Mouse (Mus musculus) thymus, adult 2 months (tissue): Measurements from ENCODE around the gene Psmd13.

Experiments
- CTCF ChIP-seq: fragments of 200-500 bp; IDR thresholded peaks from 2 replicates; pipeline ENCODE4 v1.5.1; 2012; ENCODE audit warnings: mild to moderate bottlenecking, control low read depth, low read length, moderate library complexity, borderline replicate concordance; ENCODE audit not compliant: control insufficient read depth, poor library complexity, insufficient read depth; ENCODE audit errors: extremely low read depth
- POLR2A ChIP-seq: fragments of 200-500 bp; IDR thresholded peaks from 2 replicates; pipeline ENCODE4 v1.6.1; 2012; ENCODE audit warnings: mild to moderate bottlenecking, low read length, control low read depth, moderate library complexity; ENCODE audit not compliant: control insufficient read depth, poor library complexity, insufficient read depth; ENCODE audit errors: extremely low read depth

DNA sequence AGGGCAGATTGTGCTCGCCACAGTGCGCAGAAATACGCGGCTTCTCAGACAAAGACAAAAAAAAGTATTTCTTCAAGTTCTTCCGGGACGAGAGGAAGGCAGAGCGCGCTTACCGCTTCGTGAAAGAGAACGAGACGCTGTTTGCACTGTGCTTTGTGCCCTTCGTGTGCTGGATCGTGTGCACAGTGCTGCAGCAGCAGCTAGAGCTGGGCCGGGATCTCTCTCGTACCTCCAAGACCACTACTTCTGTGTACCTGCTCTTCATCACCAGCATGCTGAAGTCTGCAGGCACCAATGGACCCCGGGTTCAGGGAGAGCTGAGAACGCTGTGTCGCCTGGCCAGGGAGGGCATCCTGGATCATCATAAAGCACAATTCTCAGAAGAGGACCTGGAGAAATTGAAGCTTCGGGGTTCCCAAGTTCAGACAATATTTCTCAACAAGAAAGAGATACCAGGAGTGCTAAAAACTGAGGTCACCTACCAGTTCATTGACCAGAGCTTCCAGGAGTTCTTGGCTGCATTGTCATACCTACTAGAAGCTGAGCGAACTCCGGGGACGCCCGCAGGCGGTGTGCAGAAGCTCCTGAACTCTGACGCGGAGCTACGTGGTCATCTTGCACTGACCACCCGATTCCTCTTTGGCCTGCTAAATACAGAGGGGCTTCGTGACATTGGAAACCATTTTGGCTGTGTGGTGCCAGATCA, 41.5 kb downstream of the Psmd13 start:
- TF ChIP-seq CTCF = no peak
- TF ChIP-seq POLR2A = no peak
